Mouse (Mus musculus) spleen, adult 2 months (tissue): ENCODE results near the gene Ubox5. TPM values are rescaled to one million over a fixed set of nuclear protein-coding genes. Genes with fewer than 3 reads are reported as not detected.
"Not testable (repeated sequence)": the region's sequence is repeated elsewhere in the genome, so short reads cannot be mapped to it uniquely, and the experiment has no call there.

Experiments
- DNase-seq, 2 experiments: peaks; one replicate each; pipeline versions ENCODE4 v3.0.0 to v3.0.0-alpha.2; 2012 to 2021; ENCODE audit warnings: low spot score in 2 of 2, low read depth in 1 of 2
- H3K27ac ChIP-seq: fragments of 200-500 bp; 2 replicates; pipeline ENCODE4 v1.5.1; 2012; ENCODE audit warnings: low read length, inconsistent platforms; ENCODE audit not compliant: insufficient read depth
- H3K27me3 ChIP-seq: fragments of 200-500 bp; 2 replicates; pipeline ENCODE4 v1.6.1; 2012; ENCODE audit warnings: mild to moderate bottlenecking, moderate library complexity, low read length, inconsistent platforms; ENCODE audit not compliant: control insufficient read depth, insufficient read depth
- H3K36me3 ChIP-seq: fragments of 200-500 bp; 2 replicates; pipeline ENCODE4 v1.6.1; 2012; ENCODE audit warnings: mild to moderate bottlenecking, low read length, inconsistent platforms; ENCODE audit not compliant: control insufficient read depth, insufficient read depth
- H3K4me1 ChIP-seq: fragments of 200-500 bp; 2 replicates; pipeline ENCODE4 v1.6.1; 2011; ENCODE audit warnings: inconsistent platforms; ENCODE audit not compliant: control insufficient read depth, insufficient read depth, insufficient read length
- H3K4me3 ChIP-seq: fragments of 200-500 bp; 2 replicates; pipeline ENCODE4 v1.5.1; 2011; ENCODE audit warnings: mild to moderate bottlenecking, inconsistent platforms; ENCODE audit not compliant: insufficient read depth, insufficient read length; ENCODE audit errors: extremely low read depth
- CTCF ChIP-seq: fragments of 200-500 bp; IDR thresholded peaks from 2 replicates; pipeline ENCODE4 v1.5.1; 2011; ENCODE audit warnings: mild to moderate bottlenecking, inconsistent platforms; ENCODE audit not compliant: insufficient read depth, insufficient read length, insufficient replicate concordance; ENCODE audit errors: extremely low read depth
- POLR2A ChIP-seq: fragments of 200-500 bp; IDR thresholded peaks from 2 replicates; pipeline ENCODE4 v1.6.1; 2011; ENCODE audit warnings: low read depth, low read length, inconsistent platforms
- WGBS: fragments of 180-500 bp; shearing (Covaris S2); methylation state at CpG from one replicate; pipeline ENCODE4 v1.1.7; 2018; 5-methylcytosine and 5-hydroxymethylcytosine counted together
- polyA plus RNA-seq: library from polyadenylated mRNA; depleted of rRNA; stranded (reverse); fragments of >200 nt; gene quantifications from 2 replicates; pipeline ENCODE4 v1.2.3, GENCODE M21; 2012

The Ubox5 gene
- polyA plus RNA-seq, 1 experiment, result 3.8 TPM

- 18% methylated on average over 9 of the region's 9 CpGs for WGBS
- DNase-seq, result no peak
- TF ChIP-seq POLR2A (no peak), CTCF (no peak)
- H3K36me3 ChIP-seq, result no peaks in the 10 kb centered on the region
- H3K4me1 ChIP-seq, result peaks cover 5% of the 10 kb centered on the region
- no peak overlapping the region for H3K27ac ChIP-seq
- peaks cover 20% of the 10 kb centered on the region for H3K27me3 ChIP-seq
- no peak overlapping the region for H3K4me3 ChIP-seq
These were observed 52.8 kb downstream of the Ubox5 start for GRCm38 (mm10) chr2:130577021-130577420.

DNA sequence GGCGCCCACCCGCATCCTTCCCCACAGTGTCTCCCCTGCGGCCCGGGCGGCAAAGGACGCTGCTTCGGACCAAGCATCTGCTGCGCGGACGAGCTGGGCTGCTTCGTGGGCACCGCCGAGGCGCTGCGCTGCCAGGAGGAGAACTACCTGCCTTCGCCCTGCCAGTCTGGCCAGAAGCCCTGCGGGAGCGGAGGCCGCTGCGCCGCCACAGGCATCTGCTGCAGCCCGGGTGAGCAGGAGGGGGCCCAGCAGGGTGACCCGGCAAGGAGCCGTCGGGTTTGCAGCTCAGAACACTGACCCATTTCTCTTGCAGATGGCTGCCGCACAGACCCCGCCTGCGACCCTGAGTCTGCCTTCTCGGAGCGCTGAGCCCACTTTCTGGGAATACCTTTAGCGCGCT, 53.3 kb downstream of the Ubox5 start:
- not testable (repeated sequence) for DNase-seq, H3K4me3 ChIP-seq, H3K27ac ChIP-seq, H3K4me1 ChIP-seq, H3K36me3 ChIP-seq
- WGBS, result 11% methylated on average over 30 of the region's 32 CpGs
- peaks cover 20% of the 10 kb centered on the region for H3K27me3 ChIP-seq

DNA sequence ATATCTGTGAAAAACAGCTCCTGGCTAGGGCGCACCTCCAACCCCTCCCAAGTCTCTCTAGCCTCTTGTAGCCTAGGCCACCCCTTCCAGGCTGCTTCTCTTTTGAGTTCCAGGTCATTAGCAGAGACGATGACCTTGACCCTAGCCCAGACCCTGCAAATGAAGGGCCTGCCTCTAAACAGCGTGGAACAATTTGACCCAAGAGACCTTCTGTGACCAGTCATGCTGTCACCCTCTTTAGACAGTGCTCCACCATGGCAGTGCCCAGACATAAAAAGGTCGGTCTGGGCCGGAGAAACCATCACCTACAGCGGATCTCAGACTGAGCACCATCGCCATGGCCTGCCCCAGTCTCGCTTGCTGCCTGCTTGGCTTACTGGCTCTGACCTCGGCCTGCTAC, 54.0 kb downstream of the Ubox5 start, which contains the start of gene Oxt:
Gene Oxt, plus strand, starts transcription at position 301 of the 400 bp plus-strand sequence.
- no peak for TF ChIP-seq CTCF
- no peak for TF ChIP-seq POLR2A
- 79% methylated on average over 9 of the region's 9 CpGs for WGBS
- no peak within 1 kb of the TSS for H3K4me3 ChIP-seq
- H3K27me3 ChIP-seq, result peaks cover 20% of the 10 kb centered on the region
- H3K27ac ChIP-seq, result no peak within 1 kb of the TSS
- peaks cover 5% of the 10 kb centered on the region for H3K4me1 ChIP-seq
- DNase-seq, result no peak
- no peaks in the 10 kb centered on the region for H3K36me3 ChIP-seq

GRCm38 (mm10) chr2:130574960-130575359, 54.9 kb downstream of the Ubox5 start:
- Histone ChIP-seq H3K27ac (no peak overlapping the region), H3K27me3 (peaks cover 18% of the 10 kb centered on the region)
- WGBS, result 86% methylated on average over 5 of the region's 5 CpGs

DNA sequence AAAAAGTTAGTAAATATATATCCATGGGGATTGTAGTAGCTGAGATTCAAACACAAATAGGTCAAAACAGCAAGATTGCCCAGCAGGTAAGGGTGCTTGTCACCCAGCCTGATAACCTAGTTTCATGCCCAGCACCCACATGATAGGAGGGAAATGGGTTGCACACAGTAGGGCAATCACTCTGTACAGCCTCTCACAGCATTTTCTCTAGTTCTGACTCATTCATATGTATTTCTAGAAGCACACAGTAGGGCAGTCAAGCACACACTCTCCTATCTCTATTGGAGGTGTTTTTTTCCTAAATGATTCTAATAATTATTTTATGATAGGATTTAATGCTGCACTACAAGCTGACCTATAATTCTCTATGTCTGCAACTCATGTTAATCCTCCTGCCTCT, 59.9 kb downstream of the Ubox5 start:
- TF ChIP-seq CTCF (no peak), POLR2A (no peak)
- DNase-seq, result no peak
- H3K4me1 ChIP-seq, result 0 out of 2 replicates have a peak, but pooled peaks cover under 1% of the 10 kb centered on the region
- H3K27me3 ChIP-seq, result no peaks in the 10 kb centered on the region
- H3K27ac ChIP-seq, result no peak overlapping the region
- H3K4me3 ChIP-seq, result no peak overlapping the region
- peaks cover 3% of the 10 kb centered on the region; the same call in 1 of the 2 replicates for H3K36me3 ChIP-seq

More at GRCm38 (mm10) chr2:130574960-130575359, 54.9 kb downstream of the Ubox5 start:
- TF ChIP-seq POLR2A (no peak), CTCF (no peak)
- no peak for DNase-seq
- H3K4me3 ChIP-seq, result no peak overlapping the region
- H3K36me3 ChIP-seq, result no peaks in the 10 kb centered on the region
- peaks cover 3% of the 10 kb centered on the region for H3K4me1 ChIP-seq

- no peak for TF ChIP-seq POLR2A
- no peak overlapping the region for H3K4me3 ChIP-seq
- DNase-seq, result no peak
- no peak overlapping the region for H3K27ac ChIP-seq
- WGBS, result 84% methylated on average over 4 of the region's 4 CpGs
- no peaks in the 10 kb centered on the region for H3K27me3 ChIP-seq
- H3K4me1 ChIP-seq, result peaks cover 6% of the 10 kb centered on the region; the same call in 1 of the 2 replicates
- peaks cover 3% of the 10 kb centered on the region; the same call in 1 of the 2 replicates for H3K36me3 ChIP-seq
These were observed 60.9 kb downstream of the Ubox5 start for GRCm38 (mm10) chr2:130568921-130569320.

GRCm38 (mm10) chr2:130564983-130565382, 64.9 kb downstream of the Ubox5 start:
- no peak for DNase-seq
- no peaks in the 10 kb centered on the region for H3K27me3 ChIP-seq
- TF ChIP-seq POLR2A (no peak), CTCF (no peak)
- H3K27ac ChIP-seq, result no peak overlapping the region
- H3K4me1 ChIP-seq, result peaks cover 8% of the 10 kb centered on the region; the same call in 1 of the 2 replicates
- 94% methylated on average over 8 of the region's 8 CpGs for WGBS
- H3K4me3 ChIP-seq, result no peak overlapping the region
- H3K36me3 ChIP-seq, result peaks cover 3% of the 10 kb centered on the region; the same call in 1 of the 2 replicates
